Mouse (Mus musculus): Measurements from ENCODE around the gene Smco4.
A peak's percentile ranks its signal among the peaks of the same experiment; 100 is the strongest.

Smco4 gene

DNA sequence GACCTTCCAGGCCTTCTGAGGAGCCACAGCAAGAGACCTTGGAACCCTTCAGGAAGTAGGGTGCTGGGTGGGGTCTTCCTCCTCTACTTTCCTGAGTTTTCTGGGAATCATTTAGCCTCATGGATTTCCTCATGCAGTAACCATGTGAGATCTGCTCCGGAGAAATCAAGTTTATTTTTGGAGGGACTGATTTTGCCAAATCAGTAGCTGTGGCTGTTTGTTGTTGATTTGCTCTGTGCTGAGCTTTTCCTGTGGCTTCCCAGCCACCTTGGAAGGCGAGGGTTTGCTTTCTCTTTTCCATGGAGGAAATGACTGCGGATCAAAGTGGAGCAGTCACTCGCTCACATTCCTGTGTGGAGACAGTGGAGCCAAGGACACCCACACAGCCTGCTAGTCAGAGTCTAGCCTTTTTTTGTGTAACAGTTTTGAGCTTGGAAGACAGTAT is 14.2 kb downstream of the Smco4 start:
- ATAC-seq (ENCODE audit: low TSS enrichment), result peak; percentile 96

DNA sequence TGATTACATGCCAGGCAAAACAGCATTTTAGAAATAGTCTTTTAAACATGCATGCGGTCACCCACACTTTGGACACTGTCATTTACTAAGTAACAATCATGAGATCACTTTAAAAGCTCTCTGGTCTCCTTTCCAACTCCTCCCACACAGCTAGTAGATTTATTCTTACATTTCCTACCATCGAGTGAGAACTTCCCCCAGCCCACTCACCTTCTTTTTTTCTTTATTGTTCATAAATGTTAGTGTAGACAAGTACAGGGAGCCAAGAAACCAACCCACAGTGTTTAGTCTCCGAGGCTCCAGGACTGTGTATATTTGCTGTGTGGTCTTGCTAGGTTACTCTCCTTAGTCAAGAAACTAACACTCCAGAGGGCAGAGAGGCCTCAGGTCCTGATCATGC is 16.1 kb downstream of the Smco4 start:
- ATAC-seq (ENCODE audit: low TSS enrichment), result peak; percentile 52

DNA sequence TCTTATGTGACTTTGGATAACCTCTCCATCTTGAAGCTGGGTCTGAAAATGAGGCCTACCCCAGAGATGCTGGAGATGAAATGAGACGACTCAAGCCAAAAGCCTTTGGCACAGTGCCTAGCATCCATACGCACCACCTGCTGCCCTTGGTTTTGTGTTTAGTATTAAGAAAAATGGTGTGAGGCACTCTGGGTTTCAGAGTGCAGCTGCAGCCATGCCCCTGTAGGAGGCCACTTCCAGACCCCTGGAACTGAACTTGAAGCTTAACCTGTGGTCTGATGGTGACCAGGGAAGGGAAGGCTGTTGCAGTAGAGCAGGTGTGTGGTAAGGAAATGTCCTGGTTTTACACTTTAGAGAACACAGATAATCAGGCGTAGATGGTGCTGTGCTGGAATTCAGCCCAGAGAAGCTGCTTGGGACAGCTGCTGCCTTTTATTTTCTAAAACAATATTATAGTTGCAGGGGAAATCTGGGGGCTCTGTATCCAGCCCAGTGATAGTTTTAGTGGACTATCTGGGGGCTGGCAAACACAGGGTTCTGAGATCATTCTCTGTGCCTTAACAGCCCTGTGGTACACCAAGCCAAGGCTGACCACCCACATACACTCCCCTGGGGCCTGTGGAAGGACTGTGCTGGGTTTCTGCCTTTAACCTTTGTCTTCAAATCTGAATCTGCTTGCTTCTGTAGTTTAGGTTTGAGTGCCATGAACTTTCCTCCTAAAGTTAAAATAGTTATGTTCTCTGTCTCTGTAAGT is 17.5 kb downstream of the Smco4 start:
- no peak for ATAC-seq (ENCODE audit: low TSS enrichment)

DNA sequence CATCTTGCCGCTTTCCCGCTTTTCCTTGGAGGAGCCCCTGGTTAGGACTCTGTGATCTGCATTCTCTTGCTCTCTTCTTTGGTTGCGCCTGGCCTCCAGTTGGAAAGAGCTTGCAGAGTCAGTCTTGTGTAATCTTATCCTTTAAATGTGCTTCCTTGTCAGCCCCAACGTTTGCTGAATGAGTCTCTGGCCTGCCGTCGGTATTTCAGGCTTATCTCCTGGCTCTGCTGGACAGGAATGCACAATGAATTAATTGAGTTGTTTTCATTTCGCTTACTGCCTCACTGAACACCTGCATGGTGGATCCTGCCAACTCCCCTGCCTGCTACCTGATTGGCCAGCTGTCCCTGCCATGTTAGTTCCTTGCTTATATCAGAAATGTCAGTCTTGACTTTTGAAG is 19.7 kb downstream of the Smco4 start:
- ATAC-seq (ENCODE audit: low TSS enrichment), result no peak

DNA sequence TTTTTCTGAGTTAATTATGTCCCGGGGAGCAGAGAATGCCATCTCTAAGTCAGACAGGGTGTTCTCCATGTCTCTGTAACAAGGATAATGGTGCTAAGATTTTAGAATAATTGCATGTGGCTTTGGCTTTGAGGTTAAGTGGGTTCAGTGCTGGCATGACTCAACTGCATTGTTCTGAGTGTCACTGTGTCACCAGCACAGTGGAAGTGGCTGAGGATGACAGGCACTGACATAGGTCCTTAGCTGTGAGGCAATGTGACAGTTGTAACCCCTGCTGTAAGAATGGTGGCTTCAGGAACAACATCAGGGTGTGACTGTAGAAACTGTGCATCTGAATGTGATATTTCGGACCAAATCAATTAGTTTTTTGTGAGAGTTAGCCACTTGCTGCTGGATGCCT is 22.8 kb downstream of the Smco4 start:
- no peak for ATAC-seq (ENCODE audit: low TSS enrichment)

DNA sequence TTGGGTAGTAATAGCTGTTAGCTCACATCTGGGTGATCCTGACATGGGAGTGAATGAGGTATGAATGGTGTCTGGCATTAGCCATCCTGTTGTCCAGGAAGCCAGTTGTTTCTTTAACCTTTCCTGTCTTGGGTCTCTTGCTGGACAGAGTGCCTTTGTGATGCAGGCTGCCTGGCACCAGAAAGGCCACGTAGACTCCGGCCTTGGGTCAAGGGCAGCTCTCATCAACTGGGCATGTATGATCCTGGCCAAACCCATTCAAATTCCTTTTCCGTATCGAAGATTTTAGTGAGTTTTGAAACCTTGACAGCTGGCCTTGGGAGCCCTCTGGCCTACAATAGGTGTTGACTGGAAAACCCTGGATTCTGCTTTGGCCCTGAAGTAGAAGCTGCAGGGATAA is 24.7 kb downstream of the Smco4 start:
- no peak for ATAC-seq (ENCODE audit: low TSS enrichment)

DNA sequence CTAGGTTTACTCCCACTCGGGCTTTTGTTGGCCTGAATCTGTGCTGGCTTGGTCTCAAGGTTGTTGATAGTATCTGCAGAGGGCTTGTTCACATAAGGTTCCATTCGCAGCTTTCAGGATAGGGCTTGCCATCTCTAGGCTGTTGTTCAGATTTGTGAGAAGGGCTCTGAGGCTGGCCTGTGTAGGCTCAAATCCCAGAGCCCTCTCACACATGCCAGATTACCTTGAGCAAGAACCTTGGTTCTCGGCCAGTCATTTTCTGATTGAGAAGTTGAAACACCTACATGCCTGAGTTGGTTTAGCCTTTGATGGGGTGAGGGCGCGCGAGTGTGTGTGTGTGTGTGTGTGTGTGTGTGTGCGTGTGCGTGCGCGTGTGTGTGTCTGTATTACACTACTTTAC is 29.1 kb downstream of the Smco4 start:
- ATAC-seq (ENCODE audit: low TSS enrichment), result no peak

DNA sequence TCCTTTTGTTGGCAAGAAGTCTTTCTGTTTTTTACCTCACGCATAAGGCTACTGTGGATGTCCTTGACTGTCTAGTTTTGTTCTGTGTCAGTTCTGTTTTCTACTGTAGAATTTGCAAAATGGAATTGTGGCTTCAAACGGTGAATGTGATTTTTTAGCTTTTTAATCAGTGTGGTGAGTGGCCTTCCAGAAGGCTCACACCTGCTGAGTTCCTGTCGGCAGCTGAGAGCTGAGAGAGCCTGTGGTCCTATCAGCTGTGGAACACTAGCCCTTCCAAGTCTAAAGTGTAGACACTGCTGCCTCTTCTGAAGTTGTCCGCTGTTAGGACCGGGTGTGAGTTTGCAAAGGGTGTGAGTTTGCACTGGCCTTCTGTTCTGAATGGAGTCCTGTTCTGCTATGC is 29.7 kb downstream of the Smco4 start:
- ATAC-seq (ENCODE audit: low TSS enrichment), result no peak

DNA sequence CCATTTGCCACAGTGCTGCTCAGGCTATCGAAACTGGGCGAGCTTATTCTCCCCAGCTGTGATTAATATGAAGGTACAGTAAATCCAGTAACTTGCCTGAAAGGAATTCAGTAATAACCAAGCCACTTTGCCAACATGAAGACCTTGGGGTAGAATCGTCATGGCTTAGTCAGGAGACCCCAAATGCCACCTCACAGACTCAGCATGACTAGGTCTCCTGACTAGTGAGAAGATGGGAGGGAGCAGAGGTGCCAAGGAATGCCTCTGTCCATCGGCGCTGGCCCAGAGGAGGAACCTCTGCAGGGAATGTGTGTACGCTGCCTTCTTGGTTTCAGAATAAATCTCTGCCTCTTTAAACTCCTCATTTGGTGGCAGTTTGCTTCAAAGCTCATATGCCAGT is 30.4 kb downstream of the Smco4 start:
- no peak for ATAC-seq (ENCODE audit: low TSS enrichment)

DNA sequence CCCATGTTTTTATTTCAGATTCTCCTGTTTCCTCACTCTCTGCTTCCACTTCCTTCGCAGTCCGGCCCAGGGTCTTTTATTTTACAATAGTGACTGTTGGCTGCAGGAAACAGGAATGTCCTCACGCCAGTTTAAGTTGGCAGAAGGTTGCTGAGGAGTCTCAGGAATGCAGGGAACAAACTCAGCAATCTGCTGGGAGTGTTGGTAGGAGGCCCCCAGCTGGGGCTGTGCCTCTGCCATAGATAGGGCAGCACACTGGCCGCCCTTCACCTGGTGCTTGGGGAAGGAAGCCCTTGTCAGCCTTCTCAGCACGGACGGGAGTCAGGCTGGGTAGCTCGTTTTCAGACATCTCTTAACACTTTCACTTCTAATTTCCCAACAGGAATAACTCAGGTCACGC is 32.0 kb downstream of the Smco4 start:
- ATAC-seq (ENCODE audit: low TSS enrichment), result no peak

DNA sequence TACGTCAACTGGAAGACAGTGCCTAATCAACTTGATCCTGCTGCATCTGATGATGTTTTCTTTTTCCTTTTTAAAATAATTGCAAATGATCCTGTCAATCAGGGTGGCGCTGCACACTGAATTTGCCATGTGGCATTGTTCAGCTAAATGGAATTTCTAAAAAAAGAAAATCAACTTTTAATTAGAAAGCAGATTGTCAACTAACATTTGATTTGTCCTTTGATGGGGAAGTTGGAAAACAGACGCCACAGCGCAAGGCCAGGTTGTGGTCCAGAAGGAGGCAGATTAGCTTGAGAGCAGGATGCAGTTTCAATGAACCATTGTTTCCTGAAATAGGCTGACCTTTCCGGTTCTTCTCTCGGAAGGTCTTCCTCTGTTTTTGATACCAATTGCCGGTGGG is 33.3 kb downstream of the Smco4 start:
- ATAC-seq (ENCODE audit: low TSS enrichment), result no peak

DNA sequence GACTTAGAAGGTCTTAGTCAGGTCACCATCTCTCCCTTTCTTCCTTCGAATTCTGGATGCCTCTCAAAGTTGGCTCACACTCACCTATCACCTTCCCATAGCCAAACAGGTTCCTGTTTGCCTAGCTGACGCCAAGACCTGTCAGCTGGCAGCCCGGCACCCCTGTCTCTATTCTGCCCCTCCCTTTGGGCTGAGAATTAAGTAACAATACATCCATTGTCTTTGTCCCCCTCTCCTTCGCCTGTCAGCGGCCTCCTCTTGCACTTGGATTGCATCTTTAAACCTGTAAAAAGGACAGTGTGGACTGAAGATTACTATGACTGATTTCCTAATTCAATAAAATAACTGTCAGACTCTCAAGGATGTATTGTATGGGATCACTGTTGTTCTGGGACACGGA is 34.6 kb downstream of the Smco4 start:
- ATAC-seq (ENCODE audit: low TSS enrichment), result no peak

DNA sequence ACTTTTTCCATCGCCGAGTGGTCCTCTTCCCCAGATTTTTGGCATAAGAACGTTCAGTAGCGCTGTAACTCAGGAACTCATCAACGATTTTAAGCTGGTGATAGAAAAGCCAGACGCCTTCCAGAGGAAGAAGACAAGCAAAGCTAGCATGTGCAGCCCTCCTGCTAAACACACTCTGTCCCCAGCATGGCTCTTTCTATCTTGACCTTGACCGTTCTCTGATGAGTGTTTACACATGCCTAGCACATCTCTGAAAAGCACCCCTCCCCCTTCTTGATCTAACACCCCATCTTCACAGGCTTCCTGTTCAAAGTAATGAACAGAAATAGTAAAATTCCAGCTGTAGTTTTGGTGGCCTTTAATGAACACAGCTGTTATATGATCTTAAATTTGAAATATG is 35.1 kb downstream of the Smco4 start:
- no peak for ATAC-seq (ENCODE audit: low TSS enrichment)

DNA sequence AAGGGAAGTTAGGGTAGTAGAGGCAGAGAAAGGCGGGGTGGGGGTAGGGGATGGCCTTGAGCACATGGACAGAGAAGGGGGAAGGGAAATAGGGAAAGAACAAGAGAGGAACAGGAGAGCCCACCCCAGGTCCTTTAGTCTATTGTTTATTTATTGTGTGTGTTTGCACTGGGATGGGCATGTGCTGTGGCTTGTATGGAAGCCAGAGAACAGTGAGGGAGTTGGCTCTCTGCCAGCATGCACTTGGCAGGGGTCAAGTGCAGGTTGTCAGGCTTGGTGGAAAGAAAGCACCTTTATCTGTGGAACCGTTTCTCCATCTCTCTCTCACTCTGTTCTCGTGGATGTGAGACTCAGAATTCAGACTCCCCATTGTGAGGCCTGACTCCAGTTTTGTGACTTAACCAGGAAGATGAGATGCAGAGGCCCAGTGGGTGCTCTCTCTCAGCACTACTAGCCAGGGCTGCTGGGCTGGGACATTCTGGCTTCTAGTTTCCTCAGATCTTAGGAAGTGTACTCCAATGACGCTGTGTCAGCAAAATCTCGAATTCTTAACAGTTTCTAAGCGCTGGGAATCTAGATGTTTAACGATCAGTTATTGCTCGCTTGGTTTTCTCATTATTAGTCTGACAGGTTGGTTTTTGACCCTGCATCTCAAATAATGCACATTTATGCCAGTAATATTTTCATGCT is 36.2 kb downstream of the Smco4 start:
- no peak for ATAC-seq (ENCODE audit: low TSS enrichment)

DNA sequence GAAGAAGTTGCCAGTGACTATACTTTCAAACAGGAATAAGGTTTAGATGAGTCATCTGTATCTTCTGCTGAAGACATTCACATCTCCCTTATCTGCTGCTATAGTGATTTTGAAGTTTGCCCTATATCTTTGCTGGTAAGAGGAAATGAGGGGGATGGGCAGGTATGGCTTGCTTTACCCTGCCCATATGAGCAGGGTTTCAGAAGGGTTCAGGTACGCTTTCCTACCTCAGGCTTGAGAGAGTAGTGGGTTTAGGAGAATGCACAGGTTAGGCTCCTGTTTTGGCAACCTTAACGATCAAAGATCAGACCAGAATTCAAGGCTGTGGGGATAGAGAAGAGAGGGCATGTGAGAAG is 36.7 kb downstream of the Smco4 start:
- ATAC-seq (ENCODE audit: low TSS enrichment), result no peak

DNA sequence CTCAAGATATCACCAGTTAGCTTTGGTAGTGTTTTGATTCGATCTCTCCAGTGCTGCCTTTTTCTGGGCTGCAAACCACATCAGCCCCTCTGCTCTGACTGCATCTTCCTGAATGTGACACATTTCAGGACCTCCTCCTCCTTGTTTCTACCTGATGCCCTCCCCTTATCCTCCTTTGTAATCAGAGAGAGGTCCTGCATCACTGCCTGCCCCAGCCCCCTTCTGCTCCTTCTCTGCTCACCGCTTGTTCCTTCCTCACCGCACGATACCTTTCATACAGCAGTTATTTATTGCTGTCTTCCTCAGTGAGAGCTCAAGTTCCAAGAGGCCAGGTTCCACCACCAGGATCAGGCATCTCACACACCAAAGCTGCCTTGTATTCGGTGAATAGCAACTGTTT is 38.0 kb downstream of the Smco4 start:
- no peak for ATAC-seq (ENCODE audit: low TSS enrichment)

DNA sequence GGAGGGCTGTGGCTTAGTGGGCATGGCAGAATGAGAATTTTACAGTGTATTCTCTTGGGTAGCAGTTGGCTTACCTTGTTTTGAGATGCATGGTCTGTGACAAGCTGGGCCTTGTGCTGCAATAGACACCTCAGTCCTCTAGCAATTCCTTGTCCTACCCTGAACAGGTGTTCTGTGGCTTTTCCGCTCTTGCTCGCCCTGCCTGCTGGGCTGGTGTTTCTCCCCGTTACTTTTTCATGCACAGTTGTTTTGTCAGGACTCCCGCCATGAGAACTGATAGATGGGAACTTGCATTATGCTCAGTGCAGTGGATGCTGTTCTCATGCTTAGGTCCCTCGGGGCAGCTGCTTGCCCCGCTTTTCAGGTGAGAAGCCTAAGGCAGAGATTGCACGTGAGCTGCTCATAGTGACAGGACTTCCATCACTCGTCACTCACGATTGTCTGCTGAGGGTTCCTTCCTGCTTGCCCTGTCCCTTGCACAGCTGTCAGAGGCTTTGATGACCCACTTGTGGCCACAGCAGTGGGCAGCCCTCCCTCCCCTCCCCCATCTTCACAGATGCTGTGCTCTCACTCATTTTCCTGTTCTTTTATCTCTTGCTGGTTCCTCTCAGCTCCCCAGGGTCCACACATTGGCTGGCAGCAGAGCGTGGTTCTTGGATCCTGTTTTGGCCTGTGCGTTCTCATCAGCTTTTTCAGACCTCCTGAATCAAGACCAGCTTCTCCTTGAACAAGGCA is 40.3 kb downstream of the Smco4 start:
- ATAC-seq (ENCODE audit: low TSS enrichment), result no peak

DNA sequence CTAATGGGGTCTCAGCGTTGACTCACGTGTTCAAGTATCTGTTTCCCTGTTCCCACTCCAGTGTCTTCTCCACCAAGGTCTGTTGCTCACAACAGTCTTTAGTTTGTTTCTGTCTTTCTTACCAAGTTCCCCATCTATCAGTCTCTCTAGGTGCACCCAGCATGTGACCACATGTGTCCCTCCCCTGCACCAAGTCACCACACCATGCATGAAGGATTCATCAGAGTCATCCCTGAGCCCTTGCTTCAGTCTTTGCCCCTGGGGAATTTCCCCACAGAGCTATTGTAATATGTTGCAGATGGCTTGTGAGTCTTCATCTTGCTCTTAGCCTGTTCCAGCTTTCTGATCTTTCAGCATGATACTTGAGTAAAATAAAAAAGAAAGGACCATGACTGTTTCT is 40.9 kb downstream of the Smco4 start:
- no peak for ATAC-seq (ENCODE audit: low TSS enrichment)

DNA sequence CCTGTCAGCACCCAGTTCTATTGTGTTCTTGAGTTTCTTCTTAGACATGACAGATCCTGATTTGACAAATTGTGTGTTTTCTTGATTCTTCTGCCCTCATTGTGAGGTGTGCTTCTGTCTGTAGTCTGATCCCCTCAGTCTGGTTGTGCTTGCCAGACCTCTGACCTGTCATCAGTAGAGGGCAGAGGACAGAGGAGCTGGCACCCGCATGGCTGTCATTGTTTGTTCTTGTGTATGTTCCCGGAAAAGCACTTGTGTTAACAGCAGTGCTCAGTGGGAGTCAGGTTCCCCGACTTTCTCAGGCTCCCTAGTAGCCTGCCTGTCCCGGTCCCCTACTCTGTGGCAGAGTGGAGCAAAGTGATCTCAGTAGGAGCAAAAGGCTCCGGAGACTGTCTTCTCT is 42.2 kb downstream of the Smco4 start:
- no peak for ATAC-seq (ENCODE audit: low TSS enrichment)

DNA sequence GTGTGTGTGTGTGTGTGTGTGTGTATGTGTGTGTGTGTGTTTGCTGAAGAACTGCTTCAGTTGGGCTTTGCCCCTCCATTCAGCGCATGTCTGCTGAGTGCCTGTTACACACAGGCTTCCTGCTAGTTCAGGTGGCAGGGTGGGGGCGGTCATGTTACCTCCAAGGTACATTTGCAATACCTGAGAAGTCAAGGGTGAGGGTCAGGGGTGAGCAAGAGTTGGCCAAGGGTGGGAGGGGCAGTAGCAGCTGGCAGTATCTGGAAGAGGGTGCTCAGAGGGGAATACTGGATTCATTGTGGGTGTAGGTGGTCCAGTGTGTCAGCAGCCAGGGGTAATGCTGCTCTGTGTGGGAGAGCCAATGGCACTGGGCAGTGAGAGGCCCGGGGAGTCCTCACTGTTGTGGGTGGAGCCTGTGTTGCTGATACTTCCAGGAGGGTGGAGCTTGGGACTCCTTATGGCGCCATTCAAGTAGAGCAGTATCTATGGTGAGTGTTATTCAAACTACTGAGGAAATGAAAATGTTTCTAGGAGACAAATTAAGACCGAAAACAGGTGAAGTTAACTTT is 43.7 kb downstream of the Smco4 start:
- ATAC-seq (ENCODE audit: low TSS enrichment), result no peak

DNA sequence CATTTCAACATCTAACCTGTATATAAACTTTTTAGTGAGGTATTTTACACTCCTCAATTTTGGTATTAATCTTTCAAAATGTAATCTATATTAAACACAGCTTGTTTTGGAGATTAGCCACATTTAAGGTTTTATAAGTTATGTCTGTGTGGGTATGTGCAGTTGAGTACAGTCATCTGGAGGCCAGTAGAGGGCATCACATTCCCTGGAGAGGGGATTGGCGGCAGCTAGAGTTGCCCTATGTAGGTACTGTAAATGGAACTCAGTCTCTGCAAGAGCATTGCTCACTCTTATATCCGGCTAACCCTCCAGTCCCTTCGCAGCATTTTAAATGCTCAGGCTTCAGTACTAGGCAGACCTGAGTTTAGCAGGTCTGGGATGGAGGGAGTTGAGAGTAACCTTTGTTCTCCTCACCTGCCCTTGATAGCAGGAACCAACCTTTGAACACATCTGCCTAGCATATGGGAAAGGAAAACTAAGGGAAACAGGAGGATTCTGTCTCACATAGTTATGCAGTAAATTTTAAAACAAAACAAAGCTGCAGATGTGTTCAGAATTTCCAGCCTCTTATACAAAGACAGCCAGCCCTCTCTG is 44.3 kb downstream of the Smco4 start:
- ATAC-seq (ENCODE audit: low TSS enrichment), result no peak

DNA sequence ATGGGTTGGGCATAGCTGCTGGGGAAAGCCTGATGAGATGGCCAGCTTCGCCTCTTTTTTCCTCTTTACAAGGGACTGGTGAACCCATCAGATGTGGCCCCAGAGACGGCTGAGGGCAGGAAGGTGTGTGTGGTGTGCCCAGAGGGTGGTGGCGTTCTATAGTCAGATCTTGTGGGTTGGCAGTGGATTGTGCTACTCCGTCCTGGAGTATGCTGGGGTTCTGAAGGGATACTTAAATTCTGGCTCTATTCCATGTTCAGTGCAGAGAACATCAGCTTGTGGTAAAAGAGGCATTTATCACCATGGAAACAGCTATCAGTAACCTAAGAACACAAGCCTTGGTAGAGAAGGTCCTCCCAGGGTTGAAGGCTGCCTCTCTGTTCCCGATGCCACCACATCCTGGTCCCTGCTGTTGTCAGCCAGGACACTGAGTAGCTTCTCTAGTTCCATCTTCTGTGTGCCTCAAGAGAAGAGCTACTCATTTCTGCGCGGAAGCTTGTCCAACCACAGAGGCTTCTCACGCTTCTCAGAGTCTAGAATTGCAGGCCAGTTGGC is 45.8 kb downstream of the Smco4 start:
- ATAC-seq (ENCODE audit: low TSS enrichment), result no peak
